Mouse (Mus musculus) Muller cell, postnatal 12 days (primary cell): ENCODE measurements around the gene Cyp2t4.

ENCODE experiments used
- DNase-seq: peaks from one replicate; pipeline ENCODE4 v3.0.0-alpha.2; 2015; ENCODE audit errors: inconsistent ontology term

Gene Cyp2t4

DNA sequence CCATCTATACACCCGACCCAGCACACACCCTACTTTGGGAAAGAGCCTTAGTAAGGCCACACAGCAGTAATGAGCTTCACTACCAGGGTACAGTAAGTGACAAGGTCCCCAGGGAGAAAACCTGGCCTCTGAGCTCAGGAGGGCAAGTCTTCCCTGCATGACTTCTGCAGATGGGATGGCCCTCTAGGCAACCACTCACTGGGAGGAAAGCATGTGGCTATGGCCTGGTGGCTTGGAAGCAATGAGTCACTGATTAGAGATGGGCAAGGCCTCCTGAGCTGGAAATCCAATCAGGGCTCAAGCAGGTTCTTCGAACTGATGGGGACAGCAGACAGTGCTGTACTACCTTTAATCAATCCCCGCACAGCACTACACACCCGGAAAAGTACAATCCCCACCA lies 8.2 kb downstream of the Cyp2t4 start:
- peak; percentile 47 for DNase-seq

- DNase-seq, result no peak
Measured at GRCm38 (mm10) chr7:27162780-27163449, 9.4 kb downstream of the Cyp2t4 start.

- no peak for DNase-seq
Measured at GRCm38 (mm10) chr7:27163450-27163805, 9.9 kb downstream of the Cyp2t4 start.

- no peak for DNase-seq
Measured at GRCm38 (mm10) chr7:27164112-27164947, 10.8 kb downstream of the Cyp2t4 start.

DNA sequence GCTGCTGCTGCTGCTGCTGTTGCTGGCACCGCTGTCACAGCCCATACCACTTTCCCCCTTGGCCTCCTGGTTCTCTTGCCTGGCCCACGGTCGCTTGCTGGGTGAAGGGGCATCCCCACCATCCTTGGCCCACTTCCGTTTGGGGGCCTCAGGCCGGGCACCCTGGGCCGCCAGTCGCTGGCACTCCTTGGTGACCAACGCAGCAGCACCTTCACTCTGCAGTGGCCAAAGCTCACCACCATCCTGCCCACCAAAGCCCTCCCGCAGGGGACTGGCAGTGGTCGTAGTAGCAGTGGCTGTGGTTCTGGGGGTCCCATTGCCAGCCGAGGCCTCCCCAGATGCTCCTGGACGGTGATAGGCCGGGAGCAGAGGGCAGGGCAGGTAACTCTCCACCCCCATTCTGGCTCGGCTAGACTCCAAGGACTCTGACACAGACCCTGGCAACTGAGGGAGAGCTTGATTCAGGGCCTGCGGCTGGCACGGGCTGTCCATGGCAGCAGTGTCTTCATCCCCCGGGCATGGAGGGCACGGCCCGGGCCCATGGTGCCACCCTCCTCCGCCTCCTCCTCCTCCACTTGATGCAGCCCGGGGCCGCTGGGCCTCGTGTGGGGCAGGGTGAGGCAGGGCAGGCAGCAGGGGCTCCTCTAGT lies 11.6 kb downstream of the Cyp2t4 start:
- no peak for DNase-seq

DNA sequence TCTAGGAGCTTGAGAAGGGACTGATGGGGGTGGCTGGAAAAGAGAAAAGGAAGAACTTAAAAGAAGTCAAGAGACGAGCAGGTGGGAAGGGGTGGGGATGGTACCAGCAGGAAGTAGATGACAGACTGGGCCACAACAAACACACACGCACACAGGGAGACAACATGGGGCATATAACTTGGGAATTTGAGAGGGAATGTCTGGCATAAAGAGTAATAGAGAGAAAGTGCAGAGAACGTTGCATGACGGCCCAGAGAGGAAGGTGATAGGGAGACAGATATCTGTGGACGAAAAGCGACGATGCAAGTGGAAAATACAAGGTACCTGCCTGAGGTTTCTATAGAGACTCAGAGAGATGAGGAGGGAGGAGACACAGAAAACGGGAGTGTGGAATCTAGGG lies 12.2 kb downstream of the Cyp2t4 start:
- peak; percentile 18 for DNase-seq

DNA sequence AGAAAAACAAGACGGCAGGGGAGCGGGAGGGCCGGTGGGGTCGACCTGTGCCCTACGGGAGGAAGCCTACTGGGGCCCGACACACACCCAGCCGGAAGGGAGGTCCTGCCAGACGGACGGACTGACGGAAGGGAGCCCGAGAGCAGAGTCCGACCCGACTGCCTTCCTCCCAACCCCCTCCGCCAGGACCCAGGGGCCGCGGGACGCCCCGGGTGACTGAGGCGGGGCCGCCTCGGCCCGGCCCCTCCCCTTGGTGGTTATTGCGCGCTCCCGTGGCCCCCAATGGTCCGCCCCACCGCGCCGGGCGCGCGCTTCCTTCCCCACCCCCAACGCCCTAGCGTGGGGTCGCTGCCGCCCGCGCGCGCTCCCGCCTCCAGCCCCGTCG lies 12.7 kb downstream of the Cyp2t4 start:
- peak; percentile 93 for DNase-seq

GRCm38 (mm10) chr7:27166614-27167474 lies 13.3 kb downstream of the Cyp2t4 start, which contains the start of gene Egln2:
Egln2 (minus strand) TSS chr7:27166802.
- DNase-seq, result peak; percentile 93

- DNase-seq, result no peak
Measured at GRCm38 (mm10) chr7:27167475-27168094, 14.1 kb downstream of the Cyp2t4 start.

DNA sequence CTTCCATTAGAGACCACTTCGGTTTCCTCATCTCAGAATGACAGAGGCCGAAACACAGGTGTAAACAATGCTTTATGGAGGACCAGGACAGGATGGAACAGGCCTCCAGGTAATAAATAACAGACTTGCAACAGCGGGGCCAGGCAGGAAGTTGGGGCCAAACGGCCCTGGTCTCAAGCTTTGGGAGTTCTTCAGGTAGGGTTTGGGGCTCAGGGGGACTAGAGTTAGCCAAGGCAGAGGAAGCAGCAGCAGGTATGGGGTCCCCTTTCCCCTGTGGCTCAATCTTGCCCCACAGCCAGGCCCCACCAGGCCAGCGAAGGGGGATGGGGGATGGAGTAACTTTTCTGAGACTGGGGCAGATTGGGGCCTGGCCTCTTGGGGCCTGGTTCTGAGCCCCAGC lies 14.9 kb downstream of the Cyp2t4 start:
- DNase-seq, result no peak

DNA sequence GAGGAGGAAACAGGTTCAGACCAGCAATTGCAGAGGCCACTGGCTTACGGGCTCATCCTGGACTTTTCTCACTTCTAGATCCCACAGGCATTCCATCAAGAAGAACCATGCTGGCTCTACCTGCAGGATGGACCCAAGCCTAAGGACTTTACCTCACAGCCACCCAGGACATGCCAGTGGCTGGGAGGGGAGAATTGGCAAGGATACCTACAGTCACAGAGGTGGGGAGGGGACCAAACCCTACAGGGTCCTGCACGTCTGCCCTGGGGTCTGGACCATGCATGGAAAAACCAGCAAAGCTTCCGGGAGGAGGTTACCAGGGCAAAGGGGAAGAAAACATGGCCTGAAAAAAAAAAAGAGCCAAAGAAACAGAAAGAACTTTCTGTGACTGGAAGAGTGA lies 17.5 kb downstream of the Cyp2t4 start:
- DNase-seq, result no peak

GRCm38 (mm10) chr7:27174496-27174895 lies 21.0 kb downstream of the Cyp2t4 start:
- DNase-seq, result no peak

- no peak for DNase-seq
Measured at GRCm38 (mm10) chr7:27174896-27175295, 21.4 kb downstream of the Cyp2t4 start.

GRCm38 (mm10) chr7:27177942-27178323 lies 24.4 kb downstream of the Cyp2t4 start:
- no peak for DNase-seq

- peak; percentile 99 for DNase-seq
Measured at GRCm38 (mm10) chr7:27178324-27179216, 25.1 kb downstream of the Cyp2t4 start, which contains the start of gene Rab4b. Rab4b (minus strand) TSS chr7:27178896.

GRCm38 (mm10) chr7:27179217-27179918 lies 25.9 kb downstream of the Cyp2t4 start:
- DNase-seq, result peak; percentile 16

DNA sequence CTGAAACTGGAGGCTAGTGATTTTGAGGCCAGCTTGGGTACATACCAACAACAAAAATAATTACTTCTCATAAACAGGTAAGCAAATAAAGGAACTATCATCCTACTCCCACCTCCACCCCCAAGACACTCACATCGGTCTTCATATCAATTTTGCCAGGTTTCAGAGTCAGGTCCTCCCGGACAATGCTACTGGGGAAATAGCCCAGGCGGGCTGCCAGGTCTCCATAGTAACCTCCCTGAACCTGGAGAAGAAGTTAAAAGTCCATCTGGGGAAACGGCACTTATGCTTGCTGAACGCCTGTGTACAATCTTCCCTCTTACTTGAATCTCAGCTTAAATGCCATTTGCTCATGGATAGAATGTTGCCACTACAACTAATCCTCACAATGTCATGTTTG lies 26.5 kb downstream of the Cyp2t4 start:
- DNase-seq, result no peak

DNA sequence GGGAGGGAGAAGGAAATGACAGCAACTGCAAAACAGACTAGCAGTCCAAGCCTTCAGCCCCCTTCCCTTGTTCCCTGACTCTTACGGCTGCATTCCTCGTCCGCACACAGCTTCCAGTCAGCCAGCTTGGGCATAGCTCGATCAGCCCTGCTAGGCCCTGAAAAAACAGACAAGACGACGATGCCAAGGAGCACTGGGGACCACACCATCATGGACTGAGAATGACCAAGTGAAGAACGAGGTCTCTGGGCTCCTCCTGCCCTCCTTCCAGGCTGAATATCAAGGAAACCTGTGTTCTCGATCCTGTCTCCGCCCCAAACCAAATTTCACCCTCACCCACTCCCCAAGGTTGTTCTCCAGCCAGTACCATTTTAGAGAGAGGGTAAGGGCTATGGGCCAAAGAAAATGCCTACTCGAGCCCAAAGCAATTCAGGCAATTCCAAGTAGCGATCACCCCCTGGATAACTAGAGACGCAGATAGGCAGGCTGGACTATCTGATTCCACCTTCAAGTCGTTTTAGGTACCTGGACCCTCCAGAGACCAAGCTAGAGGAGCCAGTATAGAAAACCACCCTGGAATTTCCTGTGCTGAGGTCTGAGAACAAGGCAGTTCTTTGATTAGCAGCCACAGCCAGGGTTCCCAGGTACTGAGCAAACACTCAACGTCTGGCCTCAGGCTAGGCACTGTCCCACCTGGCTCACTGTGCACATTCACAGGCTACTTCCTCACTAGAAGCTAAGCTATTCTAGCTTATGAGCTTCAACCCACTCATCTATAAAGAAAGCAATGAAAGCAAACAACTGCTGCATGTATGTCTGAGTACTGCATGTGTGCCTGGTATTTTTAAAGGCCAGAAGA lies 27.6 kb downstream of the Cyp2t4 start, which contains the start of the genes Gm21983 and Mia:
Gm21983 (minus strand) TSS at position 250 of the 859 bp plus-strand sequence.
Mia (minus strand) TSS at position 321 of the 859 bp plus-strand sequence.
- no peak for DNase-seq
